Mouse (Mus musculus) CD8-positive naive resting alpha-beta T cell, adult 2 months (primary cell): Measurements from ENCODE around the gene Tm4sf1.

Experiments used
- DNase-seq, 2 experiments: peaks; one replicate each; pipeline ENCODE4 v3.0.0; 2022; ENCODE audit warnings: low read depth in 2 of 2, low spot score in 2 of 2

Gene Tm4sf1

GRCm38 (mm10) chr3:57287854-57288720, 13.7 kb downstream of the Tm4sf1 start:
- DNase-seq: no peak

GRCm38 (mm10) chr3:57287438-57287837, 14.3 kb downstream of the Tm4sf1 start:
- DNase-seq: no peak

- no peak for DNase-seq
Observed at GRCm38 (mm10) chr3:57278225-57278624, 23.6 kb downstream of the Tm4sf1 start.

GRCm38 (mm10) chr3:57277453-57277852, 24.3 kb downstream of the Tm4sf1 start:
- DNase-seq: no peak

- no peak for DNase-seq
Observed at GRCm38 (mm10) chr3:57276821-57277220, 25.0 kb downstream of the Tm4sf1 start.

- DNase-seq: no peak
Observed at GRCm38 (mm10) chr3:57268994-57269393, 32.8 kb downstream of the Tm4sf1 start.

GRCm38 (mm10) chr3:57267559-57268173, 34.1 kb downstream of the Tm4sf1 start:
- no peak for DNase-seq

- no peak for DNase-seq
Observed at GRCm38 (mm10) chr3:57253041-57253440, 48.7 kb downstream of the Tm4sf1 start.

GRCm38 (mm10) chr3:57252551-57252950, 49.2 kb downstream of the Tm4sf1 start:
- no peak for DNase-seq

GRCm38 (mm10) chr3:57245242-57245641, 56.5 kb downstream of the Tm4sf1 start:
- DNase-seq: no peak
